Mouse (Mus musculus): ENCODE data around the gene Snx10. TPM values are rescaled to one million over a fixed set of nuclear protein-coding genes. Genes with fewer than 3 reads are reported as not detected.
A peak's percentile ranks its signal among the peaks of the same experiment; 100 is the strongest.

The Snx10 gene
- total RNA-seq, 1 experiment, result 21.2 TPM

DNA sequence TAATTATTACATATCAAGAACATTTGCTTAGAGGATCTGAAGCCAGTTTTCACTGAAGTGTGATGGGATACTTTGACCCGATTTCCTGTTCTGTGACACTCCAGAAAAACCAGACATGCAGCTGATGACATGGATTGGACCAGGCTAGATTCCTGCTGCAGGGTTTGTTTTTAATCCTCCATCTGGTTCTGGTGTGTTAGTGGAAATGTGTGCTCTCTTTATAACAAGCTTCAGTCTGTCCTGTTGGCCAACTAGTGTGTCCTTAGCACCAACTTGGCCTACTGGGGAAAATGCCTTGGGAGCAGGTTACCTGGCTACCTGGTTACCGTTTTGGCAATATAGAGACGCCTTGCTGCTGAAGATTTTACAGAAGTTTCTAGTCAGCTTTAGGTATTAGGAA, 63.6 kb downstream of the Snx10 start:
- no peaks in the 10 kb centered on the region for H3K9me3 ChIP-seq (ENCODE audit: control insufficient read depth, insufficient read depth, low read depth, low read length)
- no peak overlapping the region for H3K9ac ChIP-seq (ENCODE audit: insufficient read depth, low read depth, low read length, poor library complexity, severe bottlenecking)
- peaks cover 0 to 2% of the 10 kb centered on the region in 2 experiments; a peak in 1 of 4 replicates for H3K4me1 ChIP-seq (ENCODE audit: control insufficient read depth in 2 of 2, insufficient read depth in 2 of 2, low read length in 2 of 2, poor library complexity in 1 of 2)
- no peak for DNase-seq (ENCODE audit: low read depth, low spot score)
- TF ChIP-seq HCFC1 (IDR thresholded peaks at IDR 0.05; ENCODE audit: borderline replicate concordance, insufficient read depth, low read length) (no peak), ZC3H11A (IDR thresholded peaks at IDR 0.05; ENCODE audit: borderline replicate concordance, low read depth, low read length) (no peak)
- H3K36me3 ChIP-seq (ENCODE audit: control insufficient read depth, insufficient read depth, low read length, poor library complexity, severe bottlenecking), result peaks cover 9% of the 10 kb centered on the region; the same call in 1 of the 2 replicates
- H3K27ac ChIP-seq (ENCODE audit: insufficient read depth, low read depth, low read length, poor library complexity, severe bottlenecking), result no peak overlapping the region
- in situ Hi-C loops (cut with MboI; ENCODE audit: low sequenced_read_pairs in 2 of 2, unreplicated experiment in 2 of 2), result loop anchor here in 1 of 2 experiments (10.0 kb wide), 1 partner anchor 638 kb away; the partner anchor contains the start of gene Hoxa7
- no peak overlapping the region for H3K4me3 ChIP-seq (ENCODE audit: insufficient read depth in 1 of 2, low read depth in 1 of 2, low read length in 2 of 2, poor library complexity in 1 of 2, severe bottlenecking in 1 of 2)

DNA sequence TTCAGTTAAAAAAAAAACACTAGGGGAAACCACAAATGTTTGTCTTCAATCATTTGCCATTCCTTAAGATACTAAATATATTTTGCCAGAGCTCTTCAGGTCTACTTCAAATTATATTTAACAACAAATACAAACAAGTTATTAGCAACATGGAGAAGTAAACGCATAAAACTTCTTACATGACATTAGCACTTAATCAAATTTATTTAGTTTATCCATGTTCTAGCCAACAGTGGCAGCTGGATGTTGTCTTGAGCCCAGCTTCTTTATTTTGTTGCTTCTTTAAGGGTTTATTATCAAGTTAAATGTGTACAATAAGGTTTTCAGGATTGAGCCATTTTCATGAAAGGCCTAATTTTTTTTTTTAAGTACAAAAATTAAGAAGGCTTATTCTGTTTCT, 67.6 kb downstream of the Snx10 start:
- peaks cover 0 to 6% of the 10 kb centered on the region in 2 experiments; a peak in 1 of 4 replicates for H3K4me1 ChIP-seq (ENCODE audit: control insufficient read depth in 2 of 2, insufficient read depth in 2 of 2, low read length in 2 of 2, poor library complexity in 1 of 2)
- in situ Hi-C loops (cut with MboI; ENCODE audit: low sequenced_read_pairs in 2 of 2, unreplicated experiment in 2 of 2), result loop anchor here in 1 of 2 experiments (10.0 kb wide), 1 partner anchor 264 kb away; no protein-coding TSS in a partner anchor

GRCm38 (mm10) chr6:51591844-51592243, 68.1 kb downstream of the Snx10 start:
- Histone ChIP-seq H3K9ac (ENCODE audit: insufficient read depth, low read depth, low read length, poor library complexity, severe bottlenecking) (no peak overlapping the region), H3K36me3 (ENCODE audit: control insufficient read depth, insufficient read depth, low read length, poor library complexity, severe bottlenecking) (no peaks in the 10 kb centered on the region), H3K4me1 (ENCODE audit: control insufficient read depth in 2 of 2, insufficient read depth in 2 of 2, low read length in 2 of 2, poor library complexity in 1 of 2) (peaks cover 0 to 6% of the 10 kb centered on the region in 2 experiments; a peak in 1 of 4 replicates), H3K9me3 (ENCODE audit: control insufficient read depth, insufficient read depth, low read depth, low read length) (no peaks in the 10 kb centered on the region), H3K27ac (ENCODE audit: insufficient read depth, low read depth, low read length, poor library complexity, severe bottlenecking) (no peak overlapping the region), H3K4me3 (ENCODE audit: insufficient read depth in 1 of 2, low read depth in 1 of 2, low read length in 2 of 2, poor library complexity in 1 of 2, severe bottlenecking in 1 of 2) (no peak overlapping the region)
- TF ChIP-seq HCFC1 (IDR thresholded peaks at IDR 0.05; ENCODE audit: borderline replicate concordance, insufficient read depth, low read length) (no peak), ZNF384 (IDR thresholded peaks at IDR 0.05; ENCODE audit: low read depth, low read length) (no peak), MAFK (IDR thresholded peaks at IDR 0.05; ENCODE audit: insufficient read depth, low read depth, low read length) (no peak), ZC3H11A (IDR thresholded peaks at IDR 0.05; ENCODE audit: borderline replicate concordance, low read depth, low read length) (no peak), CHD2 (IDR thresholded peaks at IDR 0.05; ENCODE audit: low read depth, low read length) (no peak)
- DNase-seq (ENCODE audit: low read depth, low spot score), result no peak
- in situ Hi-C loops (cut with MboI; ENCODE audit: low sequenced_read_pairs in 2 of 2, unreplicated experiment in 2 of 2), result loop anchor here in 1 of 2 experiments (10.0 kb wide), 1 partner anchor 263 kb away; no protein-coding TSS in a partner anchor

More for the DNA sequence above, 67.6 kb downstream of the Snx10 start:
- no peaks in the 10 kb centered on the region for H3K36me3 ChIP-seq (ENCODE audit: control insufficient read depth, insufficient read depth, low read length, poor library complexity, severe bottlenecking)
- no peak overlapping the region for H3K27ac ChIP-seq (ENCODE audit: insufficient read depth, low read depth, low read length, poor library complexity, severe bottlenecking)
- no peak overlapping the region for H3K4me3 ChIP-seq (ENCODE audit: insufficient read depth in 1 of 2, low read depth in 1 of 2, low read length in 2 of 2, poor library complexity in 1 of 2, severe bottlenecking in 1 of 2)
- DNase-seq (ENCODE audit: low read depth, low spot score), result no peak
- TF ChIP-seq CHD2 (IDR thresholded peaks at IDR 0.05; ENCODE audit: low read depth, low read length) (no peak), HCFC1 (IDR thresholded peaks at IDR 0.05; ENCODE audit: borderline replicate concordance, insufficient read depth, low read length) (no peak), ZNF384 (IDR thresholded peaks at IDR 0.05; ENCODE audit: low read depth, low read length) (no peak), ZC3H11A (IDR thresholded peaks at IDR 0.05; ENCODE audit: borderline replicate concordance, low read depth, low read length) (no peak), MAFK (IDR thresholded peaks at IDR 0.05; ENCODE audit: insufficient read depth, low read depth, low read length) (no peak)
- no peaks in the 10 kb centered on the region for H3K9me3 ChIP-seq (ENCODE audit: control insufficient read depth, insufficient read depth, low read depth, low read length)
- no peak overlapping the region for H3K9ac ChIP-seq (ENCODE audit: insufficient read depth, low read depth, low read length, poor library complexity, severe bottlenecking)

GRCm38 (mm10) chr6:51592356-51593115, 68.8 kb downstream of the Snx10 start:
- TF ChIP-seq MAFK (IDR thresholded peaks at IDR 0.05; ENCODE audit: insufficient read depth, low read depth, low read length) (no peak), ZC3H11A (IDR thresholded peaks at IDR 0.05; ENCODE audit: borderline replicate concordance, low read depth, low read length) (peak; percentile 53; the same call in 1 of the 2 replicates)
- Histone ChIP-seq H3K4me3 (ENCODE audit: insufficient read depth in 1 of 2, low read depth in 1 of 2, low read length in 2 of 2, poor library complexity in 1 of 2, severe bottlenecking in 1 of 2) (peak overlapping the region; percentile 23 to 54), H3K9ac (ENCODE audit: insufficient read depth, low read depth, low read length, poor library complexity, severe bottlenecking) (peak overlapping the region; percentile 37; the same call in 1 of the 2 replicates), H3K36me3 (ENCODE audit: control insufficient read depth, insufficient read depth, low read length, poor library complexity, severe bottlenecking) (no peaks in the 10 kb centered on the region), H3K27ac (ENCODE audit: insufficient read depth, low read depth, low read length, poor library complexity, severe bottlenecking) (no peak overlapping the region), H3K4me1 (ENCODE audit: control insufficient read depth in 2 of 2, insufficient read depth in 2 of 2, low read length in 2 of 2, poor library complexity in 1 of 2) (peaks cover 0 to 6% of the 10 kb centered on the region in 2 experiments; a peak in 1 of 4 replicates), H3K9me3 (ENCODE audit: control insufficient read depth, insufficient read depth, low read depth, low read length) (no peaks in the 10 kb centered on the region)
- in situ Hi-C loops (cut with MboI; ENCODE audit: low sequenced_read_pairs in 2 of 2, unreplicated experiment in 2 of 2), result loop anchor here in 1 of 2 experiments (10.0 kb wide), 1 partner anchor 262 kb away; no protein-coding TSS in a partner anchor
- peak; percentile 69 for DNase-seq (ENCODE audit: low read depth, low spot score)

Data from ES-E14 (cell line).